Mouse (Mus musculus) hindbrain, embryonic 14.5 days (tissue): ENCODE data around the gene Socs5. TPM values are rescaled to one million over a fixed set of nuclear protein-coding genes. Genes with fewer than 3 reads are reported as not detected.

Experiments used
- ATAC-seq: fragments of 200-750 bp; cut with Nextera tagmentation; 2 replicates; pipeline ENCODE4 v1.8.0; 2017; ENCODE audit warnings: moderate number of reproducible peaks, mild to moderate bottlenecking, moderate TSS enrichment, moderate library complexity; ENCODE audit not compliant: low FRiP score
- DNase-seq: peaks from one replicate; pipeline ENCODE4 v3.0.0-alpha.2; 2015; ENCODE audit warnings: low spot score
- H3K27ac ChIP-seq: fragments of 300-500 bp; sonication (generic); 2 replicates; pipeline ENCODE4 v1.5.1; 2014; ENCODE audit warnings: mild to moderate bottlenecking, moderate library complexity
- H3K27me3 ChIP-seq: fragments of 300-500 bp; sonication (generic); 2 replicates; pipeline ENCODE4 v1.6.1; 2014; ENCODE audit warnings: mild to moderate bottlenecking, low read length, mixed read lengths; ENCODE audit not compliant: control insufficient read depth, insufficient read depth
- H3K36me3 ChIP-seq: fragments of 300-500 bp; sonication (generic); replicated peaks from 2 replicates; pipeline ENCODE4 v1.6.1; 2014; ENCODE audit not compliant: control insufficient read depth, insufficient read depth
- H3K4me1 ChIP-seq: fragments of 300-500 bp; sonication (generic); replicated peaks from 2 replicates; pipeline ENCODE4 v1.6.1; 2014; ENCODE audit warnings: antibody characterized with exemption, low read length, mixed read lengths; ENCODE audit not compliant: control insufficient read depth, insufficient read depth
- H3K4me2 ChIP-seq: fragments of 300-500 bp; sonication (generic); replicated peaks from 2 replicates; pipeline ENCODE4 v1.6.1; 2014; ENCODE audit warnings: mild to moderate bottlenecking, moderate library complexity
- H3K4me3 ChIP-seq: fragments of 300-500 bp; sonication (generic); replicated peaks from 2 replicates; pipeline ENCODE4 v1.5.1; 2014; ENCODE audit warnings: mild to moderate bottlenecking, low read length
- H3K9ac ChIP-seq: fragments of 300-500 bp; sonication (generic); 2 replicates; pipeline ENCODE4 v1.6.1; 2014
- H3K9me3 ChIP-seq: fragments of 300-500 bp; sonication (generic); 2 replicates; pipeline ENCODE4 v1.6.1; 2016; ENCODE audit warnings: low read length; ENCODE audit not compliant: control insufficient read depth
- WGBS: fragments of 180-500 bp; shearing (Covaris S2); extraction: QIAGEN DNeasy Blood & Tissue Kit; methylation state at CpG from one replicate; pipeline ENCODE4 v1.1.7; 2014; 5-methylcytosine and 5-hydroxymethylcytosine counted together
- polyA plus RNA-seq: library from polyadenylated mRNA; unstranded; fragments of >200 nt; fragmentation: Nextera tagmentation; extraction: Ambion mirVana; gene quantifications from 2 replicates; pipeline ENCODE4 v1.2.1, GENCODE M21; 2014

Socs5 gene
- polyA plus RNA-seq, 1 experiment from 2014 or later: 22.1 TPM

DNA sequence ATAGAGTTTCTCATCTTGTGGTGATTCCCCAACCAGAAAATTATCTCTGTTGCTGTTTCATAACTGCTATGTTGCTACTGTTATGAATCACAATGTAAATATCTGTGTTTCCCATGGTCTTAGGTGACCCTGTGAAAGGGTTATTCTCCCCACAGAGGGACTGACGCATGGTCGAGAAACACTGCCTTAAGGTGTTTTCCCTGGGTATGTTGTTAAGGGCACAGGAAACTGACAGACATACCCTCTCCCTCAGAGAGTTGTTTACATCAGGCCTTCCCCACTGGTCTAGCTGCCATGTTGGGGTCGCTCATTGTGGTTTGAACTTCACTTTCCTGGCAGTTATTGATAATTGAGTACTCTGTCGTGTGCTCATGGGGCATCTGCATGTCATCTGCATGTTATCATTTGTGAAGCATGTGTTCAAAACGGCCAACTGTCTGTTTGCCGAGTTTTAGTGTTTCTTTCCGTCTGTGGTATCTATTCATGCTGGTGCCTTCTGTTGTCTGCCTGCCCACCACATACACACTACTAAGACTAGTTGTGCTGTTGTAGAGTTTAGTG is 11.6 kb downstream of the Socs5 start:
- 87% methylated on average over 7 of the region's 7 CpGs for WGBS
- Histone ChIP-seq H3K4me2 (no peak overlapping the region), H3K36me3 (peaks cover 14% of the 10 kb centered on the region), H3K9me3 (no peaks in the 10 kb centered on the region), H3K4me1 (peaks cover 10% of the 10 kb centered on the region; the same call in 1 of the 2 replicates), H3K4me3 (no peak overlapping the region), H3K27ac (no peak overlapping the region), H3K27me3 (no peaks in the 10 kb centered on the region), H3K9ac (no peak overlapping the region)
- no peak for ATAC-seq
- no peak for DNase-seq

DNA sequence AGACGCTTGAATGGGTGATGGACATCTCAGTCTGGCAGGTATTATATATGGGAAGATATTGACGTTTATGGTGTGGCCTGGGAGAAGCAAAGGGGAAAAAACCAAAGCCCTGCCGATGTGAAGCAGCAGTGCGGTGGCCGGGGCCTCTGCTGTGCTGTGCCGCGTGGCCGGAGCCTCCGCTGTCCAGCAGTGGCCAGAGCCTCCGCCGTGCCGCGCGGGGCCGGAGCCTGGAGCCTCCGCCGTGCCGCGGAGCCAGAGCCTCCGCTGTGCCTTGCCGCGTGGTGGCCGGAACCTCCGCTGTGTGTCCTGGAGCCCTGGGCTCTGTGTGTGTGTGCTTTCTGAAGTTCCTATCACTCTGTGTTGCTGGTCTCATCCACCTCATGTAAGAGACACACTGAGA is 17.9 kb downstream of the Socs5 start:
- 54% methylated on average over 24 of the region's 24 CpGs for WGBS
- no peaks in the 10 kb centered on the region for H3K27me3 ChIP-seq
- ATAC-seq (no peak), DNase-seq (no peak)
- no peaks in the 10 kb centered on the region for H3K4me1 ChIP-seq
- no peak overlapping the region for H3K27ac ChIP-seq
- peak overlapping the region; percentile 10 for H3K4me3 ChIP-seq
- H3K36me3 ChIP-seq: peaks cover 17% of the 10 kb centered on the region
- peak overlapping the region; percentile 34 for H3K9ac ChIP-seq
- H3K4me2 ChIP-seq: peak overlapping the region; percentile 43
- 0 out of 2 replicates have a peak, but pooled peaks cover 3% of the 10 kb centered on the region for H3K9me3 ChIP-seq

DNA sequence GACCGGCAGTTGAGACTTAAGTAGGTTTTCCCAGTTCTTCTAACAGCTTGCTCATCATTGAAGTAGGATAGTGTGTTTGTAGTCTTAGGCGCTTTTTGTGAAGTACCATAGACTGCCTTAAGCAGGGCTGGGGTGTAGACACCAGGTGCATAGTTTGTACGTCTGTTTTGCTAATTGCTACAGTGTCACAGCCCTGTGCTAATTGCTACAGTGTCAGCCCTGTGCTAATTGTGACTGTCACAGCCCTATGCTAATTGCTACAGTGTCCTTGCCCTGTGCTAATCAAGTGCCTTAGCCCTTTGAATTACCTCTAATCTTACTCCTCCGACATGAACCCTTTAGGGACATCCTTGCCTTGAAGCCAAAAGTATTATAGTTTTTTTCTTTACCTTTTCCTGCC is 24.8 kb downstream of the Socs5 start:
- no peak for DNase-seq
- no peak for ATAC-seq

DNA sequence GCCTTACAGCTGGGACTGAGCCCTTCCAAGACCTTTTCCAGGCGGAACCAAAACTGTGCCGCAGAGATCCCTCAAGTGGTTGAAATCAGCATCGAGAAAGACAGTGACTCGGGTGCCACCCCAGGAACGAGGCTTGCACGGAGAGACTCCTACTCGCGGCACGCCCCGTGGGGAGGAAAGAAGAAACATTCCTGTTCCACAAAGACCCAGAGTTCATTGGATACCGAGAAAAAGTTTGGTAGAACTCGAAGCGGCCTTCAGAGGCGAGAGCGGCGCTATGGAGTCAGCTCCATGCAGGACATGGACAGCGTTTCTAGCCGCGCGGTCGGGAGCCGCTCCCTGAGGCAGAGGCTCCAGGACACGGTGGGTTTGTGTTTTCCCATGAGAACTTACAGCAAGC is 26.3 kb downstream of the Socs5 start:
- Histone ChIP-seq H3K27me3 (no peaks in the 10 kb centered on the region), H3K4me3 (no peak overlapping the region), H3K27ac (no peak overlapping the region), H3K9ac (no peak overlapping the region), H3K9me3 (no peaks in the 10 kb centered on the region), H3K4me2 (no peak overlapping the region), H3K36me3 (peaks cover 21% of the 10 kb centered on the region), H3K4me1 (no peaks in the 10 kb centered on the region)
- WGBS: 68% methylated on average over 23 of the region's 23 CpGs
- DNase-seq (no peak), ATAC-seq (no peak)

More for the DNA sequence above, 24.8 kb downstream of the Socs5 start:
- H3K4me1 ChIP-seq: no peaks in the 10 kb centered on the region
- peaks cover 21% of the 10 kb centered on the region for H3K36me3 ChIP-seq
- H3K4me3 ChIP-seq: no peak overlapping the region
- H3K27ac ChIP-seq: no peak overlapping the region
- no peaks in the 10 kb centered on the region for H3K27me3 ChIP-seq
- no peaks in the 10 kb centered on the region for H3K9me3 ChIP-seq
- no peak overlapping the region for H3K4me2 ChIP-seq
- WGBS: 73% methylated on average over 4 of the region's 4 CpGs
- H3K9ac ChIP-seq: no peak overlapping the region

DNA sequence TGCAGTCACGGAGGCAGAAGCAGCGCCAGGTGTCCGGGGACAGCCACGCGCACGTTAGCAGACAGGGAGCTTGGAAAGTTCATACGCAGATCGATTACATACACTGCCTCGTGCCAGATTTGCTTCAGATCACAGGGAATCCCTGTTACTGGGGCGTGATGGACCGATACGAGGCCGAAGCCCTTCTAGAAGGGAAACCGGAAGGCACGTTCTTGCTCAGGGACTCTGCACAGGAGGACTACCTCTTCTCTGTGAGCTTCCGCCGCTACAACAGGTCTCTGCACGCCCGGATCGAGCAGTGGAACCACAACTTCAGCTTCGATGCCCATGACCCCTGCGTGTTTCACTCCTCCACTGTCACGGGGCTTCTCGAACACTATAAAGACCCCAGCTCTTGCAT is 27.2 kb downstream of the Socs5 start:
- 92% methylated on average over 24 of the region's 24 CpGs for WGBS
- Histone ChIP-seq H3K4me3 (no peak overlapping the region), H3K9ac (no peak overlapping the region), H3K9me3 (no peaks in the 10 kb centered on the region), H3K4me1 (no peaks in the 10 kb centered on the region), H3K36me3 (peaks cover 21% of the 10 kb centered on the region), H3K4me2 (no peak overlapping the region), H3K27ac (no peak overlapping the region), H3K27me3 (no peaks in the 10 kb centered on the region)
- DNase-seq (no peak), ATAC-seq (no peak)

DNA sequence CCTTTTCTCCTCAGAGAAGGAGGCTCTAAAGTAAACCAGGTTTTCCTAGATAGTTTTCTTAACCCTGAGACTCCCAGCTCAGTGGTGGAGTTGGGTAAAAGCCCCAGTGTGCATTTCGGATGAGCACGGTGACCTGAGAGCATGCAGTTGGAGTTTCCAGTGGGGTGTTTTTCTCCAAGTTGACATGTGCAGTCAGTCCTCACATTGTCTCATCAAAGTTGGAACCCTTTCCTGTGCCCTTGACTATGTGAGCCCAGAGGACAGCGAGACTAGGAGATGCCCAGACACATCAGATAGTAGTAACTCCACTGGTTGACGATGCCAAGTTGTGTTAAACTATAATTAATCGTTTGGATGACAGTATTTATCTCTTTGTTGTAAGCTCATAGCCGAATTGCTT is 28.3 kb downstream of the Socs5 start:
- WGBS: 93% methylated on average over 6 of the region's 6 CpGs
- H3K4me3 ChIP-seq: no peak overlapping the region
- no peaks in the 10 kb centered on the region for H3K4me1 ChIP-seq
- H3K9me3 ChIP-seq: no peaks in the 10 kb centered on the region
- DNase-seq: no peak
- H3K4me2 ChIP-seq: no peak overlapping the region
- H3K9ac ChIP-seq: no peak overlapping the region
- ATAC-seq: no peak
- peaks cover 21% of the 10 kb centered on the region for H3K36me3 ChIP-seq
- H3K27ac ChIP-seq: no peak overlapping the region
- H3K27me3 ChIP-seq: no peaks in the 10 kb centered on the region

DNA sequence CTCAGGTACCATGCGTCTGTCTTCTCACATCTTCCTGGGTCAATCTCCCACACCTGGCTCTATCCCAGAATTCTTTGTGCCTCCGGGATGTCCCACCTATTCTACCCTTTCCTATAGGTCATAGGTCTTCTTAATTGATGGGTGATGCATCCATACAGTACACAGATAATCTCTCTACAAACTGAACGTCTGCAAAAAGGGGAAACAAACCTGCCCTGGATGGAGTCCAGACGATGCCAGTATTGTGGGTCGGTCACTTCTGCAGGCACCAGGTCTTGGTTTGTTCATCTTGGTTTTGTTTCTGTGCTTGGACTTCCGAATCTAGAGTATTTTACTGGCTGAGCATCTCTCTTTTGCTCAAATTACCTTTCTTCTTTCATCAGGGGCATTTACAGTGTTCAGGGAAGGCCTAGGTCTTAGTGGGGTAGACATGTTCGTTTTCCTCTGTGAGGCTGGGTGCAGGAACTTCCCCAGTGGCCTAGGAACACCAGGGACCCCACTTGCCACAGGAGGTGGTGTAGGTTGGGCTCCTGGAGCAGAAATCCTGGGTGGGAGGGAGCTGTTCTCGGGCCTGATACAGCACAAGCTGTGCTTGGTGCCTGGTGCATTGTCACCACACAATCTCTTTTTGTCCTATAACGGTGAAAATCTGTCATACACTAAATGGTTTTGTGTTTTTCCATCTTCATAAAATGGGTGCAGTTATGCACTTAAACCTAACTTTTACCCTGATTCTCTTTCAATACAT is 33.9 kb downstream of the Socs5 start:
- Histone ChIP-seq H3K9ac (no peak overlapping the region), H3K4me2 (no peak overlapping the region)

DNA sequence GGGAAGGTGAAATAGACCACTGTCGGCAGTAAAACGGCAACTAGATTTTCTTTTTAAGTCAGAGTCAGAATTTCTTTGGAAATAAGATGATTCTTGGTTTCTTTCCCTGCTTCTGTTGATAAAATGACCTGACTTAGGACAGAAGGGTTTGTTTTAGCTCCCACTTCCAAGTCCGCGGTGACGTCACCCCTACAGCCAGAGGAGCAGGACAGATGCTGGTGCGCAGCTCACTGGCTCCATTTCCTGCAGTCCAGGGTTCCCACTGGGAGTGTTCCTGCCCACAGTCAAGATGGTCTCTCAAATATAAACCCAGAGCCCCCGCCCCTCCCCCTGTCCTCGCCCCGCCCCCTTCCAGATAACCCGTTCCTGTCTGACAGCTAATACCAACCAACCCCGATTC is 34.8 kb downstream of the Socs5 start:
- Histone ChIP-seq H3K9ac (no peak overlapping the region), H3K9me3 (no peaks in the 10 kb centered on the region), H3K4me3 (no peak overlapping the region), H3K36me3 (no peaks in the 10 kb centered on the region), H3K4me2 (peak overlapping the region; percentile 17; the same call in 1 of the 2 replicates), H3K27me3 (no peaks in the 10 kb centered on the region), H3K27ac (no peak overlapping the region), H3K4me1 (no peaks in the 10 kb centered on the region)
- 64% methylated on average over 11 of the region's 11 CpGs for WGBS
- no peak for ATAC-seq
- DNase-seq: no peak

More for the DNA sequence above, 33.9 kb downstream of the Socs5 start:
- H3K4me3 ChIP-seq: no peak overlapping the region
- H3K36me3 ChIP-seq: no peaks in the 10 kb centered on the region
- H3K27me3 ChIP-seq: no peaks in the 10 kb centered on the region
- H3K27ac ChIP-seq: no peak overlapping the region
- H3K9me3 ChIP-seq: no peaks in the 10 kb centered on the region
- DNase-seq (no peak), ATAC-seq (no peak)
- WGBS: 90% methylated on average over 9 of the region's 9 CpGs
- no peaks in the 10 kb centered on the region for H3K4me1 ChIP-seq

DNA sequence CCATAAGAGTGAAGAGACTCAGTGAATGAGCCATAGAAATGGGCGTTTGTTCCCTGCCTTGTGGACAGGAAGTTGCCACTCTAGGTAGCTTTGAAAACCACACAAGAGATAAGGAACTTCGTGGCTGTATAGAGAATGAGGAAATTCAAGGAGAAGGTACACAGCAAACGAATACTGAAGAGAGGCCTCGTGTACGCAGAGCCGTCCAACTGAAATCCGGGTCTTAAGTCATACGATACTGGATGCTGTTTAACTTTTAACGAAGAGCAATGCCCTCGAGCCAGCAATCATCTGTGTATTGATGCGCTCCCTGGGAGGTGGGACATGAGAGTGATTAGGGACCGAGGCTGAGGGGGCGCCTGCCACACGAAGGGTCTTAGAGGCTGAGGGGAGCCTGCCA is 35.7 kb downstream of the Socs5 start:
- 76% methylated on average over 14 of the region's 14 CpGs for WGBS
- no peaks in the 10 kb centered on the region for H3K36me3 ChIP-seq
- H3K4me1 ChIP-seq: no peaks in the 10 kb centered on the region
- ATAC-seq: no peak
- H3K4me2 ChIP-seq: no peak overlapping the region
- no peaks in the 10 kb centered on the region for H3K9me3 ChIP-seq
- no peak overlapping the region for H3K9ac ChIP-seq
- no peak overlapping the region for H3K4me3 ChIP-seq
- no peak for DNase-seq
- H3K27me3 ChIP-seq: no peaks in the 10 kb centered on the region
- H3K27ac ChIP-seq: no peak overlapping the region
